Mouse (Mus musculus) CD8-positive naive resting alpha-beta T cell, adult 57 days (primary cell): ENCODE data around the gene Sos1. TPM values are rescaled to one million over a fixed set of nuclear protein-coding genes. Genes with fewer than 3 reads are reported as not detected.

Source experiments
- total RNA-seq: library from RNA; stranded (reverse); gene quantifications from one replicate; pipeline ENCODE4 v1.2.4, GENCODE M21; 2023

The Sos1 gene
- total RNA-seq: 28.8 TPM

GRCm38 (mm10) chr17:80480031-80480854 is at the start of gene Sos1:
Gene Sos1 (minus strand): TSS chr17:80480453.

GRCm38 (mm10) chr17:80372989-80373725 is 107.1 kb downstream of the Sos1 start, which contains the start of gene Gm10190:
Gene Gm10190 (minus strand): TSS chr17:80373541.

Other genes with a start within 250 kb of the Sos1 start
- not detected for gene Morn2, start 190.2 kb downstream of the Sos1 start, total RNA-seq
- gene Dhx57, start 190.0 kb downstream of the Sos1 start, total RNA-seq: 30.2 TPM
- gene Arhgef33, start 173.0 kb downstream of the Sos1 start, total RNA-seq: 2.9 TPM
- gene Gm10190, start 106.9 kb downstream of the Sos1 start, total RNA-seq: not detected
- gene Cdkl4, start 97.4 kb upstream of the Sos1 start, total RNA-seq: 0.73 TPM
- 16.3 TPM for gene Map4k3, start 248.0 kb upstream of the Sos1 start, total RNA-seq